Mouse (Mus musculus) lung, postnatal 0 days (tissue): ENCODE results near the gene Cd28.

Experiments
- CTCF ChIP-seq: IDR thresholded peaks from 2 replicates; pipeline ENCODE4 v1.5.1; 2016; ENCODE audit warnings: antibody characterized with exemption, mild to moderate bottlenecking
- EP300 ChIP-seq: IDR thresholded peaks from 2 replicates; pipeline ENCODE4 v1.6.1; 2016; ENCODE audit warnings: antibody characterized with exemption, mild to moderate bottlenecking, control low read depth

DNA sequence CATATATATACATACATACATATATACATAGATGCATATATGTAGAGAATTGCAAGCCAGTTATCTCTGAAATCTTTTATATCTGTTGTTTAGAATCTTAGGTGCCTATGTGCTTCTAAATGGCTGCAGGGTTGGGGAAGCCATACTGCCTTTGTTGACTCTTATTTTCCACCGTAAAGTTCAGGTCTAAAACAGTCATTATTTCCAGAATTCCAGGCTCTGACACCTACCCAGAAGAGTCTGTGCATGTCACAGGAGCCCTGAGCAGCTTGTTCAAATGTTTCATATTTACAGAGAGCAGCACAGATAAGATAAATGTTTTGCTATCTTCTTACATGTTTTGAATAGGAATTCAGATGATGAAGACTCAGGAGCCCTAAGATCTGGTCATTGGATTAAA, 36.4 kb downstream of the Cd28 start:
- TF ChIP-seq CTCF (no peak), EP300 (no peak)
